Mouse (Mus musculus) lung, postnatal 25 days (tissue): Measurements from ENCODE around the gene Olfr1297.

Experiments
- DNase-seq: peaks from one replicate; pipeline ENCODE4 v3.0.0; 2022; ENCODE audit warnings: low spot score

Gene Olfr1297

GRCm38 (mm10) chr2:111626397-111626796, at the start of gene Olfr1297:
Olfr1297 (minus strand) TSS chr2:111626497.
- DNase-seq = no peak

GRCm38 (mm10) chr2:111661119-111661518, 34.8 kb upstream of the Olfr1297 start, which contains the start of gene Olfr1299:
Olfr1299 (plus strand) TSS chr2:111661419.
- no peak for DNase-seq

- no peak for DNase-seq
These were observed 22.8 kb upstream of the Olfr1297 start, which contains the start of gene Olfr1298 for GRCm38 (mm10) chr2:111649101-111649500. Olfr1298 (minus strand) TSS chr2:111649201.

GRCm38 (mm10) chr2:111569581-111569980, 56.7 kb downstream of the Olfr1297 start, which contains the start of gene Olfr1295:
Olfr1295 (minus strand) TSS chr2:111569681.
- DNase-seq = no peak
